Mouse (Mus musculus) E14TG2a.4 (cell line): Measurements from ENCODE around the gene Skil.

Source experiments
- CTCF ChIP-seq: conservative IDR thresholded peaks from 2 replicates; pipeline ENCODE4 v1.5.1; 2014; ENCODE audit warnings: low read length
- NANOG ChIP-seq: IDR thresholded peaks from 2 replicates; pipeline ENCODE4 v1.6.1; 2014; ENCODE audit warnings: borderline replicate concordance, low read length, mixed read lengths

DNA sequence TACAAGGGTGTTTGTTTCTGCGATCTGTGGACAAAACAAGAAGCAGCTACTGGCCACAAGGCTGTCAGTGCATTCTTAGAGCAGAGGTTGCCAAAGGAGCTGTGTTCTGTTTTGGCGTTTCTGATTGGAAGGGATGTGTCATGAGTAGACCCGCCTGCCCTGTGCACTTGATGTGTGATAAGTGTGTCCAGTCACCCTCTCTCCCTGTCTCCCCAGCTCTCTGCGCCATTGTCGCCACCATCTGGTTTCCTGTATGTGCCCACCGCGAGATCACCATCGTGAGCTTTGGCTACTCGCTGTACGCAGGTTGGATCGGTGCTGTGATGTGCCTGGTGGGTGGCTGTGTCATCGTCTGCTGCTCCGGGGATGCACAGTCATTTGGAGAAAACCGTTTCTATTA is 68.0 kb downstream of the Skil start:
- no peak for TF ChIP-seq CTCF
- no peak for TF ChIP-seq NANOG
